Mouse (Mus musculus) stomach, postnatal 0 days (tissue): ENCODE measurements around the gene Gm5788.

Source experiments
- CTCF ChIP-seq: IDR thresholded peaks from 2 replicates; pipeline ENCODE4 v1.5.1; 2016; ENCODE audit warnings: antibody characterized with exemption, low read depth, mild to moderate bottlenecking, moderate library complexity
- EP300 ChIP-seq: optimal IDR thresholded peaks from 2 replicates; pipeline ENCODE3; 2016; ENCODE audit warnings: antibody characterized with exemption

GRCm38 (mm10) chr12:87471964-87472786 lies 22.3 kb upstream of the Gm5788 start, which contains the start of gene Snw1:
- TF ChIP-seq CTCF (no peak), EP300 (no peak)
